Mouse (Mus musculus) liver, embryonic 14.5 days (tissue): ENCODE data around the gene Srgap2. TPM values are rescaled to one million over a fixed set of nuclear protein-coding genes. Genes with fewer than 3 reads are reported as not detected.

ENCODE experiments used
- ATAC-seq: fragments of 200-750 bp; cut with Nextera tagmentation; 2 replicates; pipeline ENCODE4 v1.8.0; 2017; ENCODE audit warnings: moderate number of reproducible peaks, mild to moderate bottlenecking, moderate library complexity; ENCODE audit not compliant: insufficient read depth
- DNase-seq, 3 experiments: peaks; one replicate each; pipeline ENCODE4 v3.0.0-alpha.2; 2012 to 2013; ENCODE audit warnings: low read depth in 3 of 3, low spot score in 3 of 3
- H3K27ac ChIP-seq: fragments of 300-500 bp; sonication (generic); 2 replicates; pipeline ENCODE4 v1.5.1; 2014; ENCODE audit warnings: moderate library complexity, mild to moderate bottlenecking, control low read depth, inconsistent platforms
- H3K27me3 ChIP-seq: fragments of 300-500 bp; sonication (generic); 2 replicates; pipeline ENCODE4 v1.6.1; 2014; ENCODE audit warnings: mild to moderate bottlenecking, low read length, moderate library complexity; ENCODE audit not compliant: control insufficient read depth, insufficient read depth
- H3K36me3 ChIP-seq: fragments of 300-500 bp; sonication (generic); replicated peaks from 2 replicates; pipeline ENCODE4 v1.6.1; 2014; ENCODE audit warnings: low read depth; ENCODE audit not compliant: control insufficient read depth, insufficient read depth
- H3K4me1 ChIP-seq, 2 experiments: fragments of 200-500 bp in 1 of 2; fragments of 300-500 bp in 1 of 2; sonication (generic) in 1 of 2; replicated peaks; 2 replicates each; pipeline ENCODE4 v1.6.1; 2012 to 2014; ENCODE audit warnings: antibody characterized with exemption in 1 of 2, inconsistent platforms in 1 of 2, low read length in 1 of 2; ENCODE audit not compliant: control insufficient read depth in 2 of 2, insufficient read depth in 2 of 2
- H3K4me2 ChIP-seq: fragments of 300-500 bp; sonication (generic); 2 replicates; pipeline ENCODE4 v1.6.1; 2014; ENCODE audit warnings: low read depth, mild to moderate bottlenecking, control low read depth, moderate library complexity
- H3K4me3 ChIP-seq, 2 experiments: fragments of 200-500 bp in 1 of 2; fragments of 300-500 bp in 1 of 2; sonication (generic) in 1 of 2; 2 replicates each; pipeline ENCODE4 v1.5.1; 2012 to 2014; ENCODE audit warnings: low read depth in 2 of 2, low read length in 2 of 2, mild to moderate bottlenecking in 2 of 2, control low read depth in 1 of 2, inconsistent platforms in 1 of 2, moderate library complexity in 1 of 2; ENCODE audit not compliant: insufficient read depth in 1 of 2
- H3K9ac ChIP-seq: fragments of 300-500 bp; sonication (generic); replicated peaks from 2 replicates; pipeline ENCODE4 v1.6.1; 2014; ENCODE audit warnings: mild to moderate bottlenecking, control low read depth, moderate library complexity
- H3K9me3 ChIP-seq: fragments of 300-500 bp; sonication (generic); 2 replicates; pipeline ENCODE4 v1.6.1; 2016; ENCODE audit warnings: low read length, mixed read lengths; ENCODE audit not compliant: control insufficient read depth
- CTCF ChIP-seq: IDR thresholded peaks from 2 replicates; pipeline ENCODE4 v1.5.1; 2016; ENCODE audit warnings: antibody characterized with exemption, low read depth, control low read depth
- EP300 ChIP-seq: IDR thresholded peaks from 2 replicates; pipeline ENCODE4 v1.6.1; 2016; ENCODE audit warnings: antibody characterized with exemption, low read depth
- WGBS: fragments of 180-500 bp; shearing (Covaris S2); extraction: QIAGEN DNeasy Blood & Tissue Kit; methylation state at CpG from one replicate; pipeline ENCODE4 v1.1.7; 2014; ENCODE audit not compliant: insufficient replicate concordance; 5-methylcytosine and 5-hydroxymethylcytosine counted together
- polyA plus RNA-seq, 2 experiments: library from polyadenylated mRNA; depleted of rRNA in 1 of 2; stranded (reverse) in 1 of 2; unstranded in 1 of 2; fragments of >200 nt; fragmentation: Nextera tagmentation in 1 of 2; extraction: Ambion mirVana in 1 of 2; gene quantifications; 2 replicates each; pipeline versions ENCODE4 v1.2.1 to v1.2.3; 2012 to 2014

Gene Srgap2
- polyA plus RNA-seq, 2 experiments = 3.9 to 4.9 TPM

DNA sequence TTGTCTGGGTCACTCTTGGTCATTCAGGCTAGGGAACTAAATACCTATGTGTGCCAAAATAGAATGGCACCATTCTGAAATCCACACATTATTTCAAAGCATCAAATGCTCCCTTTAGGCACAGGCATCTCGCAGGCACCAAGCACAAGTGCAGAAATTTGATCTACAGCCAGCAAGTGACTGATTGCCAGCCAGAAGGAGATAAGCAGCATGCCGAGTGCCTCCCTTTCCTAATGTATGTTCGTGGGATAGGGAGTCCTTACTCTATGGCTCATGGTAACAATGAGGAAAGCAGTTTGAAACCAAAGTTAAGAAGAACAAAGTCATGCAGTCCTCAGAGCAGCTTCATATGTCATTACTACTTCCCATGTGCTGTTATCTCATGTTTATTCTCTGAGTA lies 107.8 kb downstream of the Srgap2 start:
- DNase-seq (no peak), ATAC-seq (peak; percentile 37; the same call in 1 of the 2 replicates)
- TF ChIP-seq CTCF (no peak), EP300 (no peak)
- H3K4me2 ChIP-seq = no peak overlapping the region
- H3K4me1 ChIP-seq = peaks cover 3 to 5% of the 10 kb centered on the region in 2 experiments; a peak in 2 of 4 replicates
- no peak overlapping the region for H3K4me3 ChIP-seq
- H3K27ac ChIP-seq = no peak overlapping the region
- whole genome bisulfite sequencing = 26% methylated on average over 3 of the region's 3 CpGs
- H3K36me3 ChIP-seq = no peaks in the 10 kb centered on the region
- no peak overlapping the region for H3K9ac ChIP-seq
- H3K9me3 ChIP-seq = no peaks in the 10 kb centered on the region
- no peaks in the 10 kb centered on the region for H3K27me3 ChIP-seq

DNA sequence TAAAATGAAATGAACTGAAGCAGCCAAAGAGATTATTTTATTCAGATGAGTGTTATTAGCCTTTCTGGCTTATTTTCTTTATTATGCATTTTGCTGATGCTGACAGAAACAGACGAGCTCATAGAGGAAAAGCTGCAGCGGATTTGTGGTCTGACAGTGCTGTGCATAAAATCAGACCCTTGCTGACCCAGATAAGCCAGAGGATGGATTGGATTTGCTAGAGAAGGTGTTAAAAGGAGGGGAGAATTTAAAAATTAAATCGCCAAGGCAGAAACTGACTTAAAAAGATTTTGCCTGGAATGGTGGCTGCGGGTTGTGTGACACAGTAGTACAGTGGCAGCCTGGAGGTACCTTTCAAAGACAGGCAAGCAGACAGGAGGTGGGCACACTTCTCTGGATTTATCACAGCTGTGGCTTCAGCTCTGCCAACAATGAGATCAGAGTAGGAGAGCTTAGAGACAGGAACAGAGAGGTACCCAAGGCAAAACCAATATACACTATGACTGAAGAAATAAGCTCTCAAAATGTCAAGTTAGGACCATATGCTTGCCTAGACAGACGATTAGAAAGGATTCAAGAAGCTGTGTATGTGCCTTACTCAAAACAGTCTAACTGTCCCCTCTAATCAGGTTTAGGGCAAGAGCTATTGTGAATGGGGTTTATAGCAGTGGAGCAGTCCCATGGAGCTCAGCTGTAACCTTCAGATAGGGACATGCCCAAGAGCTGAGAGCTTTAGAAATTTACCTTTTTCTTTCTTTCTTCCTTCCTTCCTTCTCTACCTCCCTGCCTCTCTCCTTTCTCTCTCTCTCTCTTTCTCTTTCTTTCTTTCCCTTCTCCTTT lies 109.1 kb downstream of the Srgap2 start:
- DNase-seq = no peak
- Histone ChIP-seq H3K27me3 (no peaks in the 10 kb centered on the region), H3K36me3 (no peaks in the 10 kb centered on the region), H3K9ac (no peak overlapping the region), H3K4me2 (no peak overlapping the region), H3K9me3 (no peaks in the 10 kb centered on the region), H3K4me3 (no peak overlapping the region), H3K4me1 (peaks cover 3 to 5% of the 10 kb centered on the region in 2 experiments; a peak in 2 of 4 replicates), H3K27ac (no peak overlapping the region)
- TF ChIP-seq CTCF = no peak
- TF ChIP-seq EP300 = no peak
- ATAC-seq = no peak
- 56% methylated on average over 5 of the region's 5 CpGs for WGBS

DNA sequence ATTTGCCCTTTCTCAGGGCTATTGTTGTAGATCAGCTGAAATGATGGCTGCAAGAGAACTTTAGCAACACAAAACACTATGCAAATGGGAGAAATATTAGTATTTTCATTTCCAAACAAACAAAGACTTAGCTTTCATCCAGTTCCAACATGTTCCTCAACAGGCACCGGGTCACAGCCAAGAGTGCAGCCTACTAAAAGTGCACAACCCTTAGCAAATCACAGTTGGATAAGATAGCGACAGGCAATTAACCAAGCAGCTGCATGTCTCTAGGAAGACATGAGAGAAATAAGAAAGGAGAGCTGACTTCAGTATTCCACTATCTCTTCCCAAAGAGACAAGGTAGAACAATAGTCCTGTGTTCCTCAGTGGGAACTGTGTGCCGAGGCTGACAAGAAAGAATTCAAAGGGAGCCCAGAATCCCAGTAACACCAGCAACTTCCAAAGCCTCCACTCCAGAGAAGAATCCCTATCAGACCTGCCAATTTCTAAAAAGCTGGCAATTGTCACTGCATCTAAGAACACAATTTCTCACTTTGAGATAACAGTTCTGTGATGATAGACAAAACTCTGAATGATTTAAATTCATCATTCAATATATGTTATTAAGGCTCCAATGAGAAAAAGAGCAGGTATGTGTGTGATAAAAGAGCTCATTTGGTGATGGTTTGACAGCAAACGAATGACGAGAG lies 109.9 kb downstream of the Srgap2 start:
- no peak overlapping the region for H3K4me3 ChIP-seq
- TF ChIP-seq CTCF = no peak
- TF ChIP-seq EP300 = no peak
- ATAC-seq (no peak), DNase-seq (no peak)
- no peaks in the 10 kb centered on the region for H3K9me3 ChIP-seq
- H3K9ac ChIP-seq = no peak overlapping the region
- H3K27ac ChIP-seq = no peak overlapping the region
- H3K27me3 ChIP-seq = no peaks in the 10 kb centered on the region
- WGBS = 69% methylated on average over 5 of the region's 5 CpGs
- H3K4me1 ChIP-seq = peaks cover 3 to 5% of the 10 kb centered on the region in 2 experiments; a peak in 2 of 4 replicates
- H3K36me3 ChIP-seq = no peaks in the 10 kb centered on the region
- no peak overlapping the region for H3K4me2 ChIP-seq

DNA sequence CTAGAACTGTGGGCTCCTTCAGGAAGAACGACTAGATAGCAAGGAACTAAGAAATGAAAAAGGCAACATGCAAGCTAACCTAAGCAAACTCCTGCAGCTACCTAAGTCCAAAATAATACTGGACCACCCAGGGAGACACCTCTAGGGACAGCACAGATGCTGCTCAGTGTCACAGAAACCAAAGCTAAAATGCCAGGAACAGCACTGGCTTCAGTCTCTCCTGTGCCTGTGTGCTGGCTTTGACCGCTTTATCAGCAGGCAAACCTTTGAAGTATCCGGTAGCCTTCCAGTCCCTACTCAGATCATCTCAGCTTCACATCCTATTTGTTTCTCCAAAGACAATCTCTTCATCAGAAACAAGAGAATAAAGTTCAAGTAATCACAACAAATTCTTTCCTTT lies 123.6 kb downstream of the Srgap2 start:
- TF ChIP-seq EP300 (no peak), CTCF (no peak)
- 57% methylated on average over 3 of the region's 3 CpGs for WGBS
- H3K4me1 ChIP-seq = no peaks in the 10 kb centered on the region
- H3K27ac ChIP-seq = no peak overlapping the region
- H3K4me3 ChIP-seq = no peak overlapping the region
- H3K36me3 ChIP-seq = no peaks in the 10 kb centered on the region
- H3K4me2 ChIP-seq = no peak overlapping the region
- DNase-seq (no peak), ATAC-seq (no peak)
- H3K9me3 ChIP-seq = no peaks in the 10 kb centered on the region
- no peaks in the 10 kb centered on the region for H3K27me3 ChIP-seq
- no peak overlapping the region for H3K9ac ChIP-seq

DNA sequence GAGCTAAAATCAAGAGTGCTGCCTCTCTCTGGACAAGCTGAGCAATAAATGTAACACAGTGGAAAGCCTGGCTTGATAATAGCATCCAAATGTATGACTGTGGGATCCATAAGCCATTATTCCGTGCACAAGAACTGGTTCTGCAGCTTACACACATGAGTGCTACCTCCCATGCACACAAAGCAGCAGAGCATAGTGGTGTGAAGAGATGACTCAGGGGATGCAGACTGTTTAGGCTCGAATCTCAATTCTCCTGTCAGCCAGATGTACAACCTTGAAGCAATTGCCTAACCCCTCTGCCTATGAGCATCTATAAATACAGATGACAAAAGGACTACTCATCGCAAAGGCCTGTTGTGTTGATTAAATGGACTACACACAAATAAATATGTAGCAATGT lies 126.3 kb downstream of the Srgap2 start:
- ATAC-seq (no peak), DNase-seq (no peak)
- TF ChIP-seq CTCF (no peak), EP300 (no peak)
- 73% methylated on average over 3 of the region's 3 CpGs for WGBS
- H3K9ac ChIP-seq = no peak overlapping the region
- no peaks in the 10 kb centered on the region for H3K9me3 ChIP-seq
- H3K36me3 ChIP-seq = no peaks in the 10 kb centered on the region
- H3K4me2 ChIP-seq = no peak overlapping the region
- no peaks in the 10 kb centered on the region for H3K27me3 ChIP-seq
- no peaks in the 10 kb centered on the region for H3K4me1 ChIP-seq
- no peak overlapping the region for H3K4me3 ChIP-seq
- no peak overlapping the region for H3K27ac ChIP-seq
